Mouse (Mus musculus) liver, adult 2 months (tissue): ENCODE data around the gene Fam43b.
"Not testable (repeated sequence)": the region's sequence is repeated elsewhere in the genome, so short reads cannot be mapped to it uniquely, and the experiment has no call there.

Experiments
- CTCF ChIP-seq: fragments of 200-500 bp; IDR thresholded peaks from 2 replicates; pipeline ENCODE4 v1.5.1; 2011; ENCODE audit warnings: low read depth, low read length, control low read depth
- POLR2A ChIP-seq: fragments of 200-500 bp; IDR thresholded peaks from 2 replicates; pipeline ENCODE4 v1.6.1; 2011; ENCODE audit warnings: low read length, control low read depth; ENCODE audit not compliant: insufficient read depth; ENCODE audit errors: extremely low read depth

DNA sequence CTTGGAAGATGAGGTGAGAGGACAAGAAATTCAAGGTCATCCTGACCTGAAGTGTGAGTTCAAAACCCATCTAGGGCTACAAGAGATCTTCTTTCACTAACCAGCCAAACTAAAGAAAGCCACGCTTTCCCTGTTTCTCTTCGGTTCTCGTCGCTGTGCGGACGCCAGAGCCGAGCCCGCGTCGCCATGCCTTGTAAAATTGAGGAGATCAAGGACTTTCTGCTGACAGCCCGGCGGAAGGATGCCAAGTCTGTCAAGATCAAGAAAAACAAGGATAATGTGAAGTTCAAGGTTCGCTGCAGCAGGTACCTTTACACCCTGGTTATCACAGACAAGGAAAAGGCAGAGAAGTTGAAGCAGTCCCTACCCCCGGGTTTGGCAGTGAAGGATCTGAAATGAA is 29.3 kb upstream of the Fam43b start:
- not testable (repeated sequence) for TF ChIP-seq CTCF, POLR2A
